Mouse (Mus musculus) neural tube, embryonic 15.5 days (tissue): ENCODE data around the gene Hist2h2be. TPM values are rescaled to one million over a fixed set of nuclear protein-coding genes. Genes with fewer than 3 reads are reported as not detected.
"Not testable (repeated sequence)": the region's sequence is repeated elsewhere in the genome, so short reads cannot be mapped to it uniquely, and the experiment has no call there.

Experiments
- ATAC-seq: fragments of 200-750 bp; cut with Nextera tagmentation; 2 replicates; pipeline ENCODE4 v1.8.0; 2017; ENCODE audit warnings: mild to moderate bottlenecking, moderate TSS enrichment, moderate library complexity; ENCODE audit not compliant: low FRiP score
- H3K27ac ChIP-seq: fragments of 300-500 bp; sonication (generic); replicated peaks from 2 replicates; pipeline ENCODE4 v1.5.1; 2015; ENCODE audit warnings: mild to moderate bottlenecking, inconsistent platforms
- H3K27me3 ChIP-seq: fragments of 300-500 bp; sonication (generic); replicated peaks from 2 replicates; pipeline ENCODE4 v1.6.1; 2015; ENCODE audit warnings: inconsistent platforms
- H3K36me3 ChIP-seq: fragments of 300-500 bp; sonication (generic); 2 replicates; pipeline ENCODE4 v1.6.1; 2015; ENCODE audit warnings: inconsistent platforms
- H3K4me1 ChIP-seq: fragments of 300-500 bp; sonication (generic); 2 replicates; pipeline ENCODE4 v1.6.1; 2015; ENCODE audit warnings: inconsistent platforms
- H3K4me2 ChIP-seq: fragments of 300-500 bp; sonication (generic); 2 replicates; pipeline ENCODE4 v1.6.1; 2015; ENCODE audit warnings: inconsistent platforms, mild to moderate bottlenecking, moderate library complexity
- H3K4me3 ChIP-seq: fragments of 300-500 bp; sonication (generic); replicated peaks from 2 replicates; pipeline ENCODE4 v1.5.1; 2015; ENCODE audit warnings: mild to moderate bottlenecking, inconsistent platforms
- H3K9ac ChIP-seq: fragments of 300-500 bp; sonication (generic); replicated peaks from 2 replicates; pipeline ENCODE4 v1.6.1; 2015; ENCODE audit warnings: mild to moderate bottlenecking, inconsistent platforms
- H3K9me3 ChIP-seq: fragments of 300-500 bp; sonication (generic); replicated peaks from 2 replicates; pipeline ENCODE4 v1.6.1; 2016; ENCODE audit warnings: inconsistent platforms
- WGBS: fragments of 180-500 bp; shearing (Covaris S2); methylation state at CpG from one replicate; pipeline ENCODE4 v1.1.7; 2015; ENCODE audit warnings: mixed read lengths; 5-methylcytosine and 5-hydroxymethylcytosine counted together
- polyA plus RNA-seq: library from polyadenylated mRNA; unstranded; fragments of >200 nt; fragmentation: Nextera tagmentation; extraction: Ambion mirVana; gene quantifications from 2 replicates; pipeline ENCODE4 v1.2.1, GENCODE M21; 2015

The Hist2h2be gene
- 4.0 and 4.6 TPM in 2 replicates for polyA plus RNA-seq

- H3K27ac ChIP-seq: peak within 1 kb of the TSS; percentile 99
- no peaks in the 10 kb centered on the region for H3K27me3 ChIP-seq
- H3K4me1 ChIP-seq: peaks cover 36% of the 10 kb centered on the region
- H3K4me3 ChIP-seq: peak within 1 kb of the TSS; percentile 67
- peak within 1 kb of the TSS; percentile 91 for H3K4me2 ChIP-seq
- peak within 1 kb of the TSS; percentile 75 for H3K9ac ChIP-seq
- H3K9me3 ChIP-seq: no peaks in the 10 kb centered on the region
- WGBS: under 1% methylated on average over 43 of the region's 43 CpGs
- peak; percentile 82 for ATAC-seq
- no peaks in the 10 kb centered on the region for H3K36me3 ChIP-seq
Measured at GRCm38 (mm10) chr3:96220765-96221639, at the start of gene Hist2h2be, which contains the start of gene Hist2h2ac. Gene Hist2h2be (plus strand): TSS chr3:96221119. Gene Hist2h2ac (minus strand): TSS chr3:96220880.

DNA sequence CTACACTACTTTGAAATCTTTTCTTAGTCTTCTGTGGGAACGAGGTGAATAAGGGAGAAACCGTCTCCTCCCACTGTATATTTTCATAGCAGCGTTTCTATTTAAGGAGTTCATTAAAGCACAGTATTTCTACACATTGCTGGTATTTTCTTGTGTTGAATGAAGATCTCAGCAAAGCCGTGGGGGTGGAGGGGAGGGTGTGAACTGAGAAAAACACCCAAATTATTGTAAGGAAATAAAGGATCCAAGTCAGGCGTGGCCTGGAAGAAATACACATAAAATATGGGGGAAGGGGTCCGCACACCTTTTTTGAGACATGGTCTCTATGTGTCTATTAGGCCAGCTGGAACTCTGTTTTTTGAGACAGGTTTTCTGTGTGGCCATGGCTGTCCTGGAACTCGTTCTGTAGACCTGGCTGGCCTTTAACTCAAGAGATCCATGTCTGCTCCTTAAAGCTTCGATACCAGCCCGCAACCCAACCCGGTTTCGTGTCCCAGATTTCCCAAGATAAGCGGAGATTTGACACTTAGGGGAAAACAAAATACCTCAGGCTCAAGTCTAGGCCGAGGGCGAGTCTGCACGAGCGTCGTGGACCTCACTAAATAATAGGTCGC, 49.2 kb upstream of the Hist2h2be start:
- no peaks in the 10 kb centered on the region for H3K9me3 ChIP-seq
- no peaks in the 10 kb centered on the region for H3K27me3 ChIP-seq
- H3K27ac ChIP-seq: peak overlapping the region; percentile 98
- WGBS: 21% methylated on average over 18 of the region's 18 CpGs
- peak; percentile 29 for ATAC-seq
- peak overlapping the region; percentile 87 for H3K9ac ChIP-seq
- peak overlapping the region; percentile 98 for H3K4me2 ChIP-seq
- peaks cover 27% of the 10 kb centered on the region for H3K36me3 ChIP-seq
- peak overlapping the region; percentile 85 for H3K4me3 ChIP-seq
- H3K4me1 ChIP-seq: peaks cover 45% of the 10 kb centered on the region

DNA sequence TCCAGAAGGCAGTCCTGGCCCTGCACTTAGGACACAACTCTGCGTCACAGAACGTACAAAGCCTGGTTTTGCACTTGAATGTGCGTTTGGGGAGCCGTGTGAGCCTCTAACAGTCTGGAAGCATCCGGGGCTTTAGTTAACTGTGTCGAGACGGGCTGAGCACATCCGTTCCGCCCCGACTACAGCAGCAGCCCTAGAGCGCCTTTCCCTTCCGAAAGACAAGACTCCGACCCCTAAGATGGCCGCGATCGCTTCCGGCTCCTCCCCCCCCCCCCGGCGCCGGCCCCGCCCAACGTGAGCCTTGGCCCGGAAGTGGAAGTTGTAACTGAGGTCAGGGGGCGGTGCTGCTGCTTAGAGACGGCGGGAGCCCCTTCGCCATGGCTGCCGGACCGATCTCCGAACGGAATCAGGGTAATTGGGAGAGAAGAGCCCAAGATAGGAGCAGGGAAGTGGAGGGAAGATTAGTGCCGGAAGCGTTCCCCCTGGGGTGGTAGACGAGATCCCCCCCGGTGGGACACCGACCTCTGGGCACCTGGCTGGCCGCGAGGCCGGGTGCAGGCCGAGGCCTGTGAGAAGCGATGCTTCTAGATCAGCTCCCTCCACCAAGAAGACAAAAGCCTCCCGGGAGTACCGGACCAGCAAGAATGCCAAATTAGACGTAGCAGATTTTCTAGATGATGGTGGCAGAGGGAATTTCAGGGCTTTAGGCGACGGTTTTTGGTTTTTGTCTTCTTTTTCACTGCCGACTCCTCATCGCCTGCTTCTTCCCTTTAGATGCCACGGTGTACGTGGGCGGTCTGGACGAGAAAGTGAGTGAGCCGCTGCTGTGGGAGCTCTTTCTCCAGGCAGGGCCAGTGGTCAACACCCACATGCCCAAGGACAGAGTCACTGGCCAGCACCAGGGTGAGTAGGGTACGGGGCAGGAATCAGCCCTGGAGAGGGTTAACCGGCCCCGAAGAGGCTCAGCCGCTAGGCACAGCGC, 48.4 kb upstream of the Hist2h2be start, which contains the start of gene Sf3b4:
Sf3b4 (plus strand) TSS at position 136 of the 982 bp plus-strand sequence.
- H3K9me3 ChIP-seq: no peaks in the 10 kb centered on the region
- ATAC-seq: peak; percentile 95
- peak within 1 kb of the TSS; percentile 98 for H3K4me2 ChIP-seq
- H3K4me1 ChIP-seq: peaks cover 45% of the 10 kb centered on the region
- WGBS: under 1% methylated on average over 53 of the region's 58 CpGs
- peaks cover 31% of the 10 kb centered on the region for H3K36me3 ChIP-seq
- H3K4me3 ChIP-seq: peak within 1 kb of the TSS; percentile 85
- peak within 1 kb of the TSS; percentile 98 for H3K27ac ChIP-seq
- H3K9ac ChIP-seq: peak within 1 kb of the TSS; percentile 87
- H3K27me3 ChIP-seq: no peaks in the 10 kb centered on the region

DNA sequence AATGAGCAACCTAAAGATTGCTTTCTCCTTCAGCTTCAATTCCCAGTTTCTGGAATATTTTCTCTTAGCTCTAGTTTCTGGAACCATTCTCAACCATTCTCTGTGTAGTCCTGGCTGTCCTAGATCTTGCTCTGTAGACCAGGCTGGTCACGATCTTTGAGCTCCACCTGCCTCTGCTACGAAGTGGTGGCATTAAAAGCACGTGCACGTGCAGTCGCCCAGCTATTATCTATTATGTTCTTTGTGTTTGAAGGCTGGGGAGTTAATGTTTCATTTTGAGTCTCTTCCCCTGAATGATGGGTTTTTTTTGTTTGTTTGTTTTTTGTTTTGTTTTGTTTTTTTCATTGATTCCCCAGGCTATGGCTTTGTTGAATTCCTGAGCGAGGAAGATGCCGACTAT, 47.7 kb upstream of the Hist2h2be start:
- H3K4me1 ChIP-seq: peaks cover 45% of the 10 kb centered on the region
- H3K27me3 ChIP-seq: no peaks in the 10 kb centered on the region
- WGBS: 32% methylated on average over 7 of the region's 7 CpGs
- H3K9me3 ChIP-seq: no peaks in the 10 kb centered on the region
- peaks cover 38% of the 10 kb centered on the region for H3K36me3 ChIP-seq
- H3K9ac ChIP-seq: peak overlapping the region; percentile 81
- peak overlapping the region; percentile 85 for H3K4me3 ChIP-seq
- ATAC-seq: no peak
- H3K27ac ChIP-seq: peak overlapping the region; percentile 77; the same call in 1 of the 2 replicates
- H3K4me2 ChIP-seq: peak overlapping the region; percentile 98

- not testable (repeated sequence) for H3K27ac ChIP-seq, H3K27me3 ChIP-seq, H3K9me3 ChIP-seq, H3K9ac ChIP-seq, H3K4me3 ChIP-seq, ATAC-seq
- Histone ChIP-seq H3K36me3 (peaks cover 46% of the 10 kb centered on the region), H3K4me1 (peaks cover 45% of the 10 kb centered on the region), H3K4me2 (peak overlapping the region; percentile 26; the same call in 1 of the 2 replicates)
- WGBS: 75% methylated on average over 4 of the region's 4 CpGs
Measured at GRCm38 (mm10) chr3:96174042-96174441, 46.9 kb upstream of the Hist2h2be start.

DNA sequence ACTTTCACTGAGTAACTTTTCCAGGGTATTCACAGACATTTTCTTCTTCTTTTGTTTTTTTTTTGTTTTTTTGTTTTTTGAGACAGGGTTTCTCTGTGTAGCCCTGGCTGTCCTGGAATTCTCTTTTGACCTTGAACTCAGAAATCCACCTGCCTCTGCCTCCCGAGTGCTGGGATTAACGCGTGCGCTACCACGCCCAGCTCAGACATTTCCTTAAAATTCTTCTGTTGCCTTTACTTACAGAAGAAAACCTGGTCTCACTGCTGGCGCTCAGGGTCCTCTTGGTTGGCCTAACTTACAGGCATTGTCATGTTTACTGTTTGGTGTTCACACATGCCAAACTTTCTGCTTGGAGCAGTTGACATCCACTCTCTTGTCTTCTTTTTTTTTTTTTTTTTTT, 45.7 kb upstream of the Hist2h2be start:
- H3K4me2 ChIP-seq: no peak overlapping the region
- no peak for ATAC-seq
- H3K4me3 ChIP-seq: no peak overlapping the region
- peaks cover 46% of the 10 kb centered on the region for H3K4me1 ChIP-seq
- no peak overlapping the region for H3K27ac ChIP-seq
- H3K27me3 ChIP-seq: no peaks in the 10 kb centered on the region
- H3K9me3 ChIP-seq: no peaks in the 10 kb centered on the region
- H3K36me3 ChIP-seq: peaks cover 46% of the 10 kb centered on the region
- no peak overlapping the region for H3K9ac ChIP-seq
- 98% methylated on average over 6 of the region's 6 CpGs for WGBS

GRCm38 (mm10) chr3:96178427-96178826, 42.5 kb upstream of the Hist2h2be start:
- no peak for ATAC-seq
- H3K4me2 ChIP-seq: no peak overlapping the region
- H3K9ac ChIP-seq: no peak overlapping the region
- peaks cover 48% of the 10 kb centered on the region for H3K4me1 ChIP-seq
- WGBS: 94% methylated on average over 4 of the region's 4 CpGs
- no peaks in the 10 kb centered on the region for H3K9me3 ChIP-seq
- no peak overlapping the region for H3K4me3 ChIP-seq
- H3K36me3 ChIP-seq: peaks cover 46% of the 10 kb centered on the region
- no peak overlapping the region for H3K27ac ChIP-seq
- H3K27me3 ChIP-seq: no peaks in the 10 kb centered on the region

DNA sequence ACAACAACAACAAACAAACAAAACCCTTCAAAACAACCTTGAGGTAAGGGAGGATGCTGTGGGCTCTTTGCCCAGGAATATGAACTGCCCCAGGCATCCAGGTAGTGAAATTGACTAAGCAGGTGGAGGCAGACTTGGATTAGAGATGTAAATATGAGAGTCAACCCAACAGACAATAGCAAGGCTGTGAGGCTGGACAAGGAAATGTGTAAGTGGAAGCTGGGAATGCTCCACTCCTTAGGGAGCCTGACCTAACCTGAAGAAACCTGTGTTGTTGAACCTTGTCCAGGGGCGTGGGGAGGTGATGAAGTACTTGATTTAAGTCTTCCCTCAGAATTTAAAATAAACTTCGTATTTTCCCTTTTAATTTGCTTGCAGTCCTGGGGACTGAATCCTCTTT, 42.0 kb upstream of the Hist2h2be start:
- Histone ChIP-seq H3K36me3 (peaks cover 45% of the 10 kb centered on the region), H3K4me1 (peaks cover 47% of the 10 kb centered on the region), H3K9ac (no peak overlapping the region), H3K27me3 (no peaks in the 10 kb centered on the region), H3K4me3 (no peak overlapping the region), H3K27ac (no peak overlapping the region), H3K4me2 (no peak overlapping the region), H3K9me3 (no peaks in the 10 kb centered on the region)
- 86% methylated on average over 2 of the region's 2 CpGs for WGBS
- no peak for ATAC-seq

DNA sequence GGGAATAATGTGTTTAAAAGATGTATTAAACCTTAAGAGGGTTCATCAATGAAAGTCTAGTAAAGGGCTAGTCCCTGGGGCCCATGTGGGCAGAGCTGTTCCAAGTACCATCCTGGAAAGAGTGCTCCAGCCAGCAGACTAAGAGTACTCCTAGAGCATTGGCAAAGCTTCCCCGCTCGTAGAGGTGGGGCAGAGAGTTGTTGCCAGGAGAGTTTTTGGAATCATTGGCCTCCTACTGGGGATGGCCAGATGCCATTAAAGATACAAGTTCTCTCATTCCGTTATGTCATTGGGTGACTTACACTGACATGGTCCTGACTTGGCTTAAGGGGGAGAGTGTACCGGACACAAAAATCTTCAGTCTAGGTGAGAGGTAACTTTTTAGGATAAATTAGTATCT, 41.4 kb upstream of the Hist2h2be start:
- ATAC-seq: no peak
- Histone ChIP-seq H3K4me2 (no peak overlapping the region), H3K27me3 (no peaks in the 10 kb centered on the region), H3K9me3 (no peaks in the 10 kb centered on the region), H3K27ac (no peak overlapping the region), H3K4me1 (peaks cover 42% of the 10 kb centered on the region), H3K9ac (no peak overlapping the region), H3K36me3 (peaks cover 39% of the 10 kb centered on the region), H3K4me3 (no peak overlapping the region)
- 60% methylated on average over 4 of the region's 4 CpGs for WGBS

GRCm38 (mm10) chr3:96180727-96181477, 40.0 kb upstream of the Hist2h2be start, which contains the start of gene Sv2a:
Gene Sv2a (plus strand): TSS chr3:96181151.
- Histone ChIP-seq H3K36me3 (peaks cover 38% of the 10 kb centered on the region), H3K4me1 (peaks cover 40% of the 10 kb centered on the region), H3K4me2 (peak within 1 kb of the TSS; percentile 65), H3K27ac (peak within 1 kb of the TSS; percentile 91), H3K9ac (peak within 1 kb of the TSS; percentile 83), H3K4me3 (peak within 1 kb of the TSS; percentile 62), H3K9me3 (no peaks in the 10 kb centered on the region), H3K27me3 (no peaks in the 10 kb centered on the region)
- peak; percentile 82 for ATAC-seq
- WGBS: under 1% methylated on average over 20 of the region's 23 CpGs
